Mouse (Mus musculus): ENCODE data around the gene Zfp808.
"Not testable (repeated sequence)": the region's sequence is repeated elsewhere in the genome, so short reads cannot be mapped to it uniquely, and the experiment has no call there.

Zfp808 gene

GRCm38 (mm10) chr13:62129432-62130171 is at the start of gene Zfp808:
TSS of gene Zfp808 (plus strand) at chr13:62129886.
- CTCF ChIA-PET: not testable (repeated sequence)

- CTCF ChIA-PET: not testable (repeated sequence)
Observed at GRCm38 (mm10) chr13:62098786-62099185, 30.9 kb upstream of the Zfp808 start.

DNA sequence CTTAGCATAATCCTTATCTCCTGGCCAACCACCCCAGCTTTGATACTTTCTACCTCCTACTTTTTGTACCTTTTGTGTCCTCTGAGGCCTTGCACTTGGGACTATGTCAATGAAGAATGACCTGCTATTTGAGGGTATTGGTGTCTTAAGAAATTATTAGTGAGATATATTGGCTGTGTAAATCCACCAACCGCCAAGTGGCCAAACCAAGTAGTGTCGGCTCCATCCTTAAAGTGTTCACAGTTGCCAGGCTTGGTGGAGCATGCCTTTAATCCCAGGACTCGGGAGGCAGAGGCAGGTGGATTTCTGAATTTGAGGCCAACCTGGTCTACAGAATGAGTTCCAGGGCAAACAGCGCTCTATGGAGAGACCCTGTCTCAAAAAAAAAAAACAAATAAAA is 30.2 kb upstream of the Zfp808 start:
- CTCF ChIA-PET: not testable (repeated sequence)

DNA sequence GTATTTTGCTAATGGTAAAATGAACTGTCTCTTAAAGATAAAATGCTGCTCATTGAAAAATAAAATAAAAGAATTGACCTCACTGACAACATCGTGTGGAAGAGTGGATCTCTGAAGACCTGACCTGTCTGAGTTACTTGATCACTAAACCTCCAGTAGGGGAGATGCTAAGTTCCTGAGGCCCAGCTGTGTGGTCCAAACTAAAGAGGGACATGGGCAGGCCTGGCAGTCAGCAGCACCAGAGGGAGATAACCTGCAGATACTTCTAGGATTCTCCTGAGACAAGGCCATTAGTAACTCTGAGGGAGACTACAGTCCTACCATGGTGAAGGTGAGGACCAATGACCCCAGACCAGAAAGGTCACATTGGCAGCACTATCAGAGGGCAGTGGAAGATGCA is 27.3 kb upstream of the Zfp808 start:
- CTCF ChIA-PET: not testable (repeated sequence)

DNA sequence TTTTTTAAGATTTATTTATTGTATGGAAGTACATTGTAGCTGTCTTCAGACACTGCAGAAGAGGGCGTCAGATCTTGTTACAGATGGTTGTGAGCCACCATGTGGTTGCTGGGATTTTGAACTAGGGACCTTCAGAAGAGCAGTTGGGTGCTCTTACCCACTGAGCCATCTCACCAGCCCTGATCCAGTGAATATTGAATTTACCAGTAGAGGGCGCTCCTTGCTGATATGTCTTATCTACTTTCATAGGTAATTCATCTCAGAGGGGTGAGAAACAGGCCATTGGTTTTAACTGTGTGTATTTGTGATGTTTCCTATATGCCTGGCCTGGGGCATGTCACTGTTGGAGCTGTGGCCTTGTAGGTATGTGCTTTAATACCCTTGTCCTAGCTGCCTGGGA is 13.8 kb upstream of the Zfp808 start:
- CTCF ChIA-PET: not testable (repeated sequence)

- CTCF ChIA-PET: not testable (repeated sequence)
Observed at GRCm38 (mm10) chr13:62121578-62121977, 8.1 kb upstream of the Zfp808 start.

DNA sequence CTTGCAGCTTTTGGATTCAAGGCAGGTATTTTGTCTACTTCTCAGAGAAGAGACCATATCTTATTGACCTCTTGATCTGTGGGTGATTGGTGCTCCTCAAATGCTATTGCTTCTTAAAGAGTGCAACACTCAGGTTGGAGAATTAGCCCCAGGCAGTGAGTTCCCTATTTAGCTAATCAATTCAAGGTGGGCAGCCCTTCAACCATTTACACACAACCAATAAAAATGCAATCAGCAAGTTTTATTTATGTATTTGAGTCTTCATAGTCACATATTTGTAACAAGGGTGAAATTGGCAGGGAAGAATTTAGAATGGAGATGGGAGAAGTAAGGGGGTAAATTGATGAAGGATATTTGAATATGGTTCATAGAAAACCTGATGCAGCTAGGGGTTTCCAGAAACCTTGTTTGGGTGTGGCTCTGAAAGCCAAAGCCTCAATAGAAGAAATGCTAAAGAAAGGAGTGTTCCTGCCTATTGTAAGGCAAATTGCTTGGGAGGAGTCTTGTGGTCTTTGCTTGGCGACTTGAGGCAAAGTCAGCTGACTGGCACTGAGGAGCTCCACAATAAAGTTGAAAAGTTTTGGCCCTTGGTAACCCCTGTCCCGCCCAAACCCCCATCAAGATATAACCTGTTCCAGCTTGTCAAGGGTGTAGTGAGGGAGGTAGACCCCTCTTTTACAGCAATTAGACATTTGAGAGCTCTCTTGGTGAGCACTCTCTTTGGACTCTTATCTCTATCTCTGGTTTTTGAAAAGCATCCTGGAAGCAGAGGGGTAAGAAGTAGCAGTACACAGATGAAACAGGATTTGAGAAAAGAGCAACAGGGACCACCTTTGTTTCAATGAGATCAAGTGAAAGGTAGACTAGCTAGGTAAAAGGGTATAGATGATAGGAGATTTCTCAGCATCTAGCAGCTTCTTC is 52.4 kb downstream of the Zfp808 start:
- CTCF ChIA-PET: not testable (repeated sequence)

DNA sequence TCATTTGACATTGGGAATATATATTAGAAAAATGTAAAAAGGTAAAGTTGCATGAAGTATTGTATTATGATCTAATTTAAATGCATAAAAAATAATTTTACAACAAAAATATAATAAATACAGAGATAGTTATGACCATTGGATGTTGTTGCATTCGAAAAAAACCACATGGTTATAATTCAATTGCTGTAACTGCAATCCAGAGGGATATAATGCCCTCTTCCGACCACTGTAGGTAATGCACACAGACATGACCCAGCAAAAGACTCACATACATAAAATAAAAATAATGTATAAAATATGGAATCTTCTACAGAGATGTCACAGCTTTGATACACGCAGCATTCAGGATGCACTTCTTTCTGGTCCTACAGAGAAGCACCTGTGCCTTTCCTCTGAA is 115.6 kb downstream of the Zfp808 start:
- CTCF ChIA-PET: no interaction called here

DNA sequence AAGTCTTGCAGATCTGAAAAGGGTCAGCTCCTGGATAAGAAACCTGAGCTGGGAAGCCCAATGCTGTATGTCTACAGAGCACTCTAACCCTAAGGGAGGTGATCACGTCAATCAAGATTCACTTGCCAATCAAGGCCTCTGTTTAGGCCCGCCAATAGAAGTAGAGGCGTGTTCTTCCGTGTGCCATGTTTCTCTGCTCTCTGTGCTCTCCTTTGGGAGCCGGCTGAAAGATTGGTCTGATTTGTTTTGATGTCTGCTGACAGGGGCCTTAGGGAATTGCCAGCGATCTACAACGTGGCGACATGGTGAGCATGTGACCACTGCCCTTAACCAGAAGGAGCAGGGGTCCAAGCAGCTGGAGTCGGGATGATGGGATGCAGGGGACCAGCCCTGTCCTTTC is 125.5 kb downstream of the Zfp808 start:
- CTCF ChIA-PET: not testable (repeated sequence)

DNA sequence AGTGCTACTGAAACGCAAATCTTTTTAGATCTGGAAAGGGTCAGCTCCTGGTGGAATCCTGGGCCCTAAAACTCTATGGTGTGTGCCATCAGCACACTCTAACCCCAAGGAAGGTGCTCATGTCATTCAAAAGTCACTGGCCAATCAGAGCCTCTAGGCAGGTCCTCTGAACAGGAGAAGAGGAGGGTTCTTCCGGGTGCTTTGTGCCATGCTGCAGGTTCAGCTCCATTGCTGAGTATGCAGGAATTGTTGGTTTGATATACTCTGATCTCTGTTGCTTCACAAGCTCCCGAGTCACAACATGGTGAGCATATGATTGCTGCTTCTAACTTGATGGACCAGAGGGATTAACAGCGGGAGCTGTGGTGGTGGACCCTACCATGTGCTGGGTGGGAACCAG is 133.7 kb downstream of the Zfp808 start:
- CTCF ChIA-PET: no interaction called here

Data from spleen, embryonic (tissue).